Mouse (Mus musculus) ES-E14 (cell line): Measurements from ENCODE around the gene Rpain.

Experiments
- HCFC1 ChIP-seq: IDR thresholded peaks from 2 replicates; pipeline ENCODE4 v1.6.1; 2012; ENCODE audit warnings: low read length, inconsistent platforms, borderline replicate concordance; ENCODE audit not compliant: insufficient read depth
- ZC3H11A ChIP-seq: IDR thresholded peaks from 2 replicates; pipeline ENCODE4 v1.6.1; 2012; ENCODE audit warnings: low read depth, mild to moderate bottlenecking, inconsistent platforms, low read length, borderline replicate concordance

DNA sequence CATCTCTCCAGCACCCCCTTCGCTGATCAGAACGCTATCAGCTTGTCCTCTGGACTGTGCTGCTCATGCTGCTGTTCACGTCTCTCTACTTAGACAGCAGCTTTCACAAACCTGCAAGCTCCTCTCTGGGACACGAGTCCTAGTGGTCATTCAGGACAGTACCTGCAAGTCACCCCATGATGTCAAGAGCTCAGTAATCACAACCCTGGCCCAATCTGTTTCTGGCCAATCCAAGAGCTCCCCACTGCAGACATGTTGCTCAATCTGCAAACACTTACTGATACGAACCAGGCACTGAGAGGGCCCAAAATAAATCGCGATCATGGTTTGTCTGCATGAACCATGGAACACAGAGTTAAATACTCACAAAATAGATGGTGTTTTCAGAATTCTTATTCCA is 42.7 kb downstream of the Rpain start:
- TF ChIP-seq HCFC1 (no peak), ZC3H11A (no peak)
